Mouse (Mus musculus): ENCODE results near the gene Slc25a36.

Slc25a36 gene

DNA sequence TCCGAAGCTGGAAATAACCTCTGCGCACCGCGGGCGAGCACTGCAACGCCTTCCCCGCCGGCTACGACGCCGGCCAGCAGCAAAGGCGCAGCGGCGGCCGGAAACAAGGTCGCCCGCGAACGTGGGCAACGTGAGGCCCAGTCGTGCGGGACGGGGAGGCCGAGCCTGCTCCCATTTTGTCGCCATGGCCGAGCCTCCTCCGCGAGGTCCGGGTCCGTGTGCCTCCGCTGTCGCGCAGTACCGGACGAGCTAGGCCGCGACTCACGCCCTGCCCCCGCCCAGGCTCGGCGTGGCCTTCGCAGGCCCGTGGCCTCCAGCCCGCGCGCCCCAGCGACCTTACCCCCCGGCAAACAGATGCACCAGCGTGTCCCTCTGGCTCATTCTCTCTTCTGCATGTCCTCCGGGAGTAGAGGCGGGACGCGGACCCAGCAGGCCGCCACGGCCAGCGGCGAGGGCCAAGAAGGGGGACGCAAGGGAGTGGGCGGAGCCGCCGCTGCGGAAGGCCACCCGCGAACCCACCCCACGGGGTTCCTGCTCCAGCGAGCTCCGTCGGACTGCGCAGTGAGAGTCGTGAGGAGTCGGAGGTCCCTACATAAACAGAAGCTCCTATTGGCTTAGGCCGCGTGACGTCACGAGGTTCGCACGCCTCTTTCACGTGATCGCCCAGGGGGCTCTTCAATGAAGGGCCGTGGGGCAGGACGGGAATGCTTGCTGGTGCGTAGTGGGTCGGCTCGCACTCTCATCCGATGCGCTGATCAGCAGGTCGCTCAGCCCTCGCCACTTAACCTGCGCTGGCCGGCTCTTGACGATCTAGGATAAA, at the start of gene Slc25a36:
TSS of gene Slc25a36 (minus strand) at position 587 of the 820 bp plus-strand sequence.
- DNase-seq: peak; percentile 93

DNA sequence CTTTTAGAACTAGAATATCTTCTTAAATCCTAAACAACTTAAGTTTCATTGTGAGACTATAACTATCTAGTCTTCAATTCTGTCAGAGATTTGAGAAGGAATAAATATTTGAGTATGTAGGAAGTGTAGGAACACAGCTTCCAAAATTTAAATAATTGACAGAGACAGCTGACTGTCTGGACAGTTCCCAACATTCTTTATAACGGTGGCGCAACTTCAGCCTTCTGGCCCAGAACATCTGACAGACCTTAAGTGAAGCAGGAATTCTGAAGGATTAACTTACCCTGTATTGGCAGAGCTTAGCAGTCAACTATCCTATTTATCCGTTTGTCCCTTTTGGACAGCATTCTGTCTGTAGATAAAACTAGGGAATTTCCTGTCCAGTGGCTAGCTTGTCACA, 47.5 kb upstream of the Slc25a36 start:
- DNase-seq: no peak

DNA sequence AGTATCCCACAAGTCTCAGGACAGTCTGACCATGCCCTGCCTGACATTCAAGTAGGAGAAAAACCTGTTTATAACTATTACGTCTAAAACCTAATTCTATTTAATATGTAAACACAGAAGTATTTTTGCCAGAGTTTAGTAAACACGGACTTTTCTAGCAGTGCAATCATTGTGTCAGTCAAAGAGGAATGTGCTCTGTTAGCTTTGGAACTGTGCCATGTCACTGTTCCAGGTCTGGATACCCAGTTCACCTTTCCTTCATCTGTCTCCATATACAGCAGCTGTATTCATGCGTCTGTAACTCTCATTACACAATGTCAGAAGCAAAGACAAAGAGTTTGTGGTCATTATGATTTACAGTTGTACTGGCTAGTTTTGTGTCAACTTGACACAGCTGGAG, 45.0 kb upstream of the Slc25a36 start:
- no peak for DNase-seq

DNA sequence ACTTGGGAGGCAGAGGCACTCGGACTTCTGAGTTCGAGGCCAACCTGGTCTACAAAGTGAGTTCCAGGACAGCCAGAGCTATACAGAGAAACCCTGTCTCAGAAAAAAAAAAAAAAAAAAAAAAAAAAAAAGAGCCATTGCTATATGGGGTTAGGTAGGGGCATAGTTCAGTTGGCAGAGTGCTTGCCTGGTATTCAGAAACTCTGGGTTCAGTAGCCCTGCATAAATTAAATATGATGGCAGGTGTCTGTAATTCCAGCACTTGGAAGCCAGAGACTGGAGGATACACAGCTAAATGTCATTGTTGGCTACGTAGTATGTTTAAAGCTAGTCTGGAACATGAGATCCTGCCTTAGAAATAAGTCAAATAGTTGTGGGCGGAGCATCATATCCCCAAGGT, 44.0 kb upstream of the Slc25a36 start:
- DNase-seq: no peak

DNA sequence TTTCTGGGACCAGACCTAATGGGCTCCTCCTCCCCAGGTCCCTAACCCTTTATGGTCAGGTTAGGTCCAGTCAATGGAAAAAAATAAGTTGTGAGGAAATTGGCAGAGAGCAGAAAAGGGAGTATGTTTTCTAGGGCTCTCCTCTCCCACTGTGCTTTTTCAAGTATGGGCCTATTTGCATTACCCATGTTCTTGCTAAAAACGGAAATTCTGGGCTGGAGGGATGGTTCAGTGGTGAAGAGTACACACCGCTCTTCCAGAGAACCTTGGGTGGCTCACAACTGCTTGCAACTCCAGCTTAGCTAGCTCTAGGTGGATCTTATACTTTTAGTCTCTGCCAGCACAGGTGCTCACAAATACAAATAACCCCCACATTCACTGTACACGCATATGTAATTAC, 42.0 kb upstream of the Slc25a36 start:
- DNase-seq: no peak

DNA sequence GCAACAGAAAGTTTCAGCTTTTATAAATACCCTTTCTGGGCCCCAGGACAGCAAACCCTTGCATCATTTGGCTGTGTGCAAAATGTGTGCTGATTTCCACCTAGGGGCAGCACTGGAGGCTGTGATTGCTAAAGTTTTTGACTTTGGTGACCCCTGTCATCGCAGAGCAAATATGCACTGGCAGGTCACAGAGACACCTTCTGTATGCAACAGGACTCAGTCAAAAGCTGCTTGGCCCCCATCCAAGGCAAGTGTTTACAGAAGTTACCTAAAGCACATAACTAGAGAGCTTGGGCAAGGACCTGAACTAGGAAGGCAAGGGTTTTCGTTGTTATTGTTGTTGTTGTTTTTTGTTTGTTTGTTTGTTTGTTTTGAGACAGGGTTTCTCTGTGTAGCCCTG, 36.3 kb upstream of the Slc25a36 start:
- peak; percentile 48 for DNase-seq

DNA sequence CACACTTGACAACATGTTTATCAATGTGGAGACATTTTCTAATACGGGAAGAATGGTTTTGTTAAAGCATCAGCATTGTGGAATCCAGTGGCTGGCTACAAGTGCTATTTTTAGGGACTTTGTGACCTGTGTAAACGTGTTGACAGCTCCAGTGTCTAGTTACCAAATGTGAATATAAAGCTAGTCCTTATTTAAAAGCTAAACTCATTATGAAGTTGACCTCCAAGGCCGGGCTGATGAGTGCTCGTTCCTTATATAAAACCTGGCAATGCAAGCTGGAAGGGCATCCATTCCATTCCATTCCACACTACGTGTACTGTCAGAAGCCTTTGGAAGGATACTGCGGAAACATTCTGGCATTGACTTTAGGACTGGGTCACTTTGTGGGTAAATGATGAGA, 34.4 kb upstream of the Slc25a36 start:
- DNase-seq: no peak

DNA sequence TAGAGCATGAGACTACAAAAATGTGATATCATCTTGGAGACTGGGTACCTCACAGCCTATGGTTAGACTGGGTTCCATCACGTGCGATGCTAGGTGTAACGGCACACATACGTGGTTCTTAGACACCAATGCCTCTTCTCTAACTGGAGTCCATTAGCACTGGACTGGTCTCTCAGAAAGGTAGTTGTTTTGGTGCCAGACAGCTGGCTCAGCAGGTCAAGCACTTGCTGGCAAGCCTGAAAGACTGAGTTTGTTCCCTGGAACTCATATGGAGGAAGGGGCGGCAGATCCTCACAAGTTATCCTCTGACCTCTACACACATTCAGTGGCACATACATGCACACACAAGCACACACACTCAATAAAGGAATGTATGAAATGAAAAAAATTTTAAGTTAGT, 32.5 kb upstream of the Slc25a36 start:
- DNase-seq: no peak

DNA sequence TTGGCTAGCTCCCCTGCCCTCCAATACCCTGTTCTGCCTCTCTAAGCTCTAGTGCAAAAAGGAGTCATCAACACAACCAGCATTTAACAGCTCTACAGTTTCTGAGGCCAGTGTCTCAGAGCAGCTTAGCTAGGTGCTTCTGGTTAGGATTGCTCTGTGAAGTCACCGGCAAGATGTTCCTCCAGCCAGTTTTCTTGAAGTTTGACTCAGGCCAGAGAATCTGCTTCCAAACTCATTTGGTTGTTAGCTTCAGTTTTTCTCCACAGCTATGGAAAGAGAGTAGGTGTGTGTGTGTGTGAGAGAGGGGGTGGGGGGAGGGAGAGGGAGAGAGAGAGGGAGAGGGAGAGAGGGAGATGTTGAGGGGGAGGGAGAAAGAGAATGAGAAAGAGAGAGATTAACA, 31.6 kb upstream of the Slc25a36 start:
- no peak for DNase-seq

DNA sequence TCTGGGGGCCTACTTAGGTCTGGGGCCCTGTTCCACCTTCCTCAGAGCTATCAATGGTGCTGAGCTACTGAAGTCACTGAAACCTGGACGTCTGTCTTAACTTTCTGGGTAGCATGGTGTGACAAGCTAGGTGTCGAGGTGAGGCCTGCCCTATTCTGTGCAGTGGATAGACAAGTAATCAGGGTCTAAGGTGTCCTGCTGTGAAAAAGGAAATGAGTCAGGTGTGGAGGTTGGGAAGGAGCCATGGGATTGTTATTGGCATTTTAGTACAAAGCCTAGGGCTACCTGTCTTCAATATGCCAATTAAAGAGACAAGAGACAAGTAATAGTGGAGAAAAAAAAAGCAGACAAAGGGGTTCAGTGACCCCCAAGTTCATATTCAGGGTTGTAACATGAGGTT, 30.8 kb upstream of the Slc25a36 start:
- no peak for DNase-seq

DNA sequence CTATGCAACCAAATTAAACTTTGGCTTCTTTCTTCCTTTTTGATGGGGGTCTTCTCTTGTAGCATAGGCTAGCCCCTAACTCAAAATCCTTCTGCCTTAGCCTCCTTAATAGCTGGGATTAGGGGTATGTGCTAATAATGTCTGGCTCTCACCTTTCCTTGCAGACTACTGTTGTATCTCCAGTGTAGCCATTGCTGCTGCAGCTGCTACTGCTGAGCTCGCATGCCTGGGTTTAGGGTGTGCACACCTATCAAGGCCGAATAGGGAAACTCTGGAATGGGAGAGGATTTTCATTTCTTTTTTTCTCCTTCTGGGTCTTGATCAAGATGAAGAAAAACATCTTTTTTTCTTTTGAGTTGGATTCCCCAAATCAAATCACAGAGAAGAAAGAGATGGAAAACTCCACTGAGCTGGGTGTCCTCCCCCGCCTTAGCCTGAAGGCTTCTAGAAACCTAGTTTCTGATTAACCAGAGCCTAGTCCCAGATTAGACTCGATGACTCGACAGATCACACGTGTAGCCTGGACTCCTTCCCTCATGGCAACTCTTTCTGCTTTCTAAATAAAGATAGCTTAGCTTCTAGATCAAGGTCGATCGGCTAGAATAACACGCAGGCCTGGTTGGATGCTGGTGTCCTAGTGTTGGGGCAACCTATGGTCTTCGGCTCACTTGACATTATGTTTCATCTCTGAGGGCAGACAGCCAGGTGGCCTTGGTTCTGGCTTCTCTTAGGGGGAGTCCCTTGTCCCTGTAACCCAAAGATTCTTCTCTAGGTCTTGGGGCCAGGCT, 29.4 kb upstream of the Slc25a36 start:
- DNase-seq: no peak

DNA sequence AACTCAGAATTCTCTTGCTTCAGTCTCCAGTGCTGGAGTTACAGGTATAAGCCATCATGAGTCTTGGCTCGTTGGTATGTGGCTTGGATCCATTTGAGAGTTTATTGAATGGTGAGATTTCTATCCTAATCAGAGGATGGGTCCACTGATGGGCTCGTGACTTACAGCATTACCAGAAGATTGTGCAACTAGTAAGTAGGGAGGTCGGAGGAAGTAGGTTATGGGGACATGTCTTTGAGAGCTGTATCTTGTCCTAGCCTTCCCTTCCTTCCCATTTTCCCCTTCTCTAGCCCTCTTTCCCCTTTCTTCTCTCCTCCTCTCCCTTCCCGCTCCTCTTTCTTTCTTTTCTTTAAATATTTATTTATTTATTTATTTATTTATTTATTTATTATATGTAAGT, 26.7 kb upstream of the Slc25a36 start:
- no peak for DNase-seq

DNA sequence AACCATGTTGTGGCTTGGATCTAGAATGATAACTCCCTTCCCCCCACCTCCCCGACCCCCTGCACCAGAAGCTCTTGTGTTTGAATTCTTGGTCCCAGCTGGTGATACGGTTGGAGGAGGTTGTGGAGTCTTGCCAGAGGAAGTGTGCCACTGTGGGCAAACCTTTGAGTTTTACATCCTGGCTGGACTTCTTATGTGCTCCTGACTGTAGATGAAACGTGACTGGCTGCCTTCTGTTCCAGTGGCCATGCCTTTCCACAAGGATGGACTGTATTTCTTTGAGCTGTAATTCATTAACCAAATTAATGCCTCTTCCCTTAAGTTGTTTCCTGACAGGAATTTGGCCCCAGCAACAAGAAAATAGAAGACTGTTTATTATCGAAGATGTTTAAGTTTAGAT, 26.2 kb upstream of the Slc25a36 start:
- no peak for DNase-seq

DNA sequence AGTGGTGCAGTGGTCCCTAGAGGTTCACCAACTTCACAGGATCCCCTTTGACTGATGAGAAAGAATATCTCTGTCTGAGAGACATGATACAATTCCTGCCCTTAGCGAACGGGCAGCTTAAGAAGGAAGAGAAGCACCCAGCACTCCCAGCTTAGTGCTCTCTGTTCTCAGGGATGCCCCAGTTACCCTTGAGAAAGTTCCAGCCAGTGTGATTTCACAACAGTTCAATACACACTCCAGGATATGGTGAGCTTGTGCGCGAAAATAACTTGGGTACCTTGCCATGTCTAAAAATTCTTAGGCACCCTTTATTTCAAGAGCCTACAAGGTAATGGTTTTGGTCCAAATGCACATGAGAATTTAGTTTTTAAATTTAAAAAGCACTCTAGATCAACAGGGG, 24.9 kb upstream of the Slc25a36 start:
- no peak for DNase-seq

DNA sequence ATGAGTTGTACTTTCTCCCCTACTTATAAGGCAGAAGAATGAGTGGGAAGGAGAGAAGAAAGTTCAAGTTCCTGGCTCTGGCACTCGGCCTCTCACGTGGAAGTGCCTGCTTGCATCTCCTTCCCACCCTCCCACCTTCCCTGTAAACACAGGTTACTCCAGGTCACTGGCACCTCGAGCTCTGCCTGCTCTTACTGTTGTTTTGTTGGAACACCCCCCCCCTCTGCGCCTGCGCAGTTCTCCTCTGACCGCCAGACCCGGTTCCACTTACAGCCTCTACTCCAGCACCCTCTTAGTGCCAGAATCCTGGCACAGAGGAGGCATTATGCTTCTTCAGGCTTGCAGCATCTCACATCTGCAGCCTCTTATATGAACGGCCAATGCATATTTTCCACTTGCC, 22.2 kb upstream of the Slc25a36 start:
- DNase-seq: no peak

DNA sequence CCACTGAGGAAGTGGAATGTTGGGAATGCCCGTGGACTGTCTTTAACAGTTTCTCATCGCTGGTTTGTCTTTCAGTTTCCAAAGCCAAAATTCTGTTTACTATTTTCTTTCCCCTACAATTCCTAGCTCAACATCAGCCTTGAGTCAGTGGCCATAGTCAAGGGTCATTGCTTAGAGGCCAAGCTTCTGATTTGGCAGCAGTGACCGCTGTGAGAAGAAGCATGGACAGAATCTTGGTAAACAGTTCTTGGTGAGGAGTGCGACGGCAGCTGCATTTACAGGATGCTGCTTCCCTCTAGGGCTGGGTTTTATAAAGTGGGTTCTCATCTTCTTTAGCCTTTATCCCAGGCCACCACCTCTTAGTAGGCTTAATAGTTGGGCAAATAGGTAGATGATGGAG, 19.0 kb upstream of the Slc25a36 start:
- no peak for DNase-seq

DNA sequence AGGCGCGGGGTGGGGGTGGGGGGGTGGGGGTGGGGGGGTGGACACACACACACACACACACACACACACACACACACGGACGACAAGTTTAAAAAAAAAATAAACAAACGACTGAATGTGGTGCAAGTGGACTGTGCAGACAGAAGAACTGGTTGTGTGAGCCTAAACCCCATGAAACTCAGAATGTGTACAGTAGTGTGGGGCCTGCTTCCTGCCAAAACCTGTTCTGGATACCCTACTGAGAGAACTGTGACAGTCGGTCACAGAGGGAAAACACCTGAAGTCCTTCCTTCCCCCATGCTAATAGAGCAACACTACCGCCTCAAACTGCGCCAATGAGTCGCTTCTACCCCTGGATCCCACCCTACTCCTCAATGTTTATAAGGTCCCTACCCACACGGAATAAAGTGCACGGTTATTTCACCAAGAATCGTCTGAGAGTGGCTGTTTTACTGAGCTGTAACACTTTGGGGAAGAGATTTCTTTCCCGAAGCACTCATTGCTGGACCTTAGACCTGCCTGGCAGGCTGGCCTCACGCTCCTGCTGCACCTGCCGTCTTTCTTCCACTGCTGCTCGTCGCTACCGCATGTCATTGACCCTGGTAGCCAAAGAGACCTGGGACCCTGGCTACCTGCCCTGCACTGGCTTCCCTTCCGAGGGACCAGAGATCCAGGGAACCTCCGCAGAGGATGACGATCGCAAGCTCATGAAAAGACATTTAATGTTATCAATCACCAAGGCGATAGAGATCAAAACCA, 13.2 kb upstream of the Slc25a36 start:
- DNase-seq: no peak

DNA sequence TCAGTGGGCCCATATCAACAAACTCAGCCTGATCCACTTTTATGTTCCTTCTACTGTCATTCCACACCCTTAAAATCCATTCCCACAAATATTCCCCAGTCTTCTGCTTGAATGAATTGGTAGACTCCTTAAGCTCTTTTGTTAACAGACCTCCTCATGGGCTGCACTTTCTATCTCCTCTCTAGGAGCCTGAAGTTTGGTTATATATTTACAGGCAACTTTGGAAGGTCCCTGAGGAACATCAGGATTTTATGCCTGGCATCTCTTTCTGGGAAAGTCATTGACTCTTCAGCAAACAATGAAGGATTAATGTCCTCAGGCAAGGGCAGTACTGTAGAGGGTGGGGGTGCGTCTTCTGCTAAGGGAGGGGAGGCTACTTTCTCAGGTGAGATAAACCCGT, 10.5 kb upstream of the Slc25a36 start:
- DNase-seq: no peak

DNA sequence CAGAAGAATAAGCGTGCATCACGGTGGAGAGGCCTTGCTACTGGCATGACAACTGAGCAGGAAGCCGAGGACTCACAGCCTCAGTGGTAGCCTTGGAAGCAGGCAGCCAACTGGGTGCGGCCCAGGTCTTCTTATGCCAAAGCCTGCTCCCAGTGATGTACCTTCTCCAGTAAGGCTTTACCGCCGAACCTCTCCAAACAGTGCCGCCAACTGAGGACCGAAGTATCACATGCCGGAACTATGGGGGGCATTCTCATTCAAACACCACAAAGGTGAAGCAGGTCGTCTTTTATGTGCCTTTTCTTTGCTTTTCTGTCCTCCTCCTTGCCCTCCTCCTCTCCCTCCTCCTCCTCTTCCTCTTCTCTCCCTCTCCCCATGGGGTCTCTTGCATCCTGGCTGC, 3.3 kb upstream of the Slc25a36 start:
- DNase-seq: no peak

DNA sequence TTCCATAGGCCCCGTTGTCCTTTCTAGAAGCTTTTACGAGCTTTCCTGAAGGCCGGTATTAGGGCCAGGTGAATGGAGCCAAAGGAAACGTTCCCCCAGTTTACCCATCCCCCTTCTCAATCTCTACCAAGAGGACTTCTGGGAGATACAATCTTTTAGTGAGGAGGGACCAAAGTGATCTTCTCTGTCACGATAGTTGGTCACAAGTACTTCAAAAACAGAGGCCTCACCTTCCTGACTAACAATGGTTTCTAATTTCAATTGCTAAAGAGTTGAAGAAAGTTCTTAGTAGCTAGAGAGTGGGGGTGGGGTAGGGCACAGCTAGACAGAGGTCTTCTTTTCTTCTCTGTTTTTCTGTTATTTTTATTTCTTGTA, 2.6 kb upstream of the Slc25a36 start:
- no peak for DNase-seq

DNA sequence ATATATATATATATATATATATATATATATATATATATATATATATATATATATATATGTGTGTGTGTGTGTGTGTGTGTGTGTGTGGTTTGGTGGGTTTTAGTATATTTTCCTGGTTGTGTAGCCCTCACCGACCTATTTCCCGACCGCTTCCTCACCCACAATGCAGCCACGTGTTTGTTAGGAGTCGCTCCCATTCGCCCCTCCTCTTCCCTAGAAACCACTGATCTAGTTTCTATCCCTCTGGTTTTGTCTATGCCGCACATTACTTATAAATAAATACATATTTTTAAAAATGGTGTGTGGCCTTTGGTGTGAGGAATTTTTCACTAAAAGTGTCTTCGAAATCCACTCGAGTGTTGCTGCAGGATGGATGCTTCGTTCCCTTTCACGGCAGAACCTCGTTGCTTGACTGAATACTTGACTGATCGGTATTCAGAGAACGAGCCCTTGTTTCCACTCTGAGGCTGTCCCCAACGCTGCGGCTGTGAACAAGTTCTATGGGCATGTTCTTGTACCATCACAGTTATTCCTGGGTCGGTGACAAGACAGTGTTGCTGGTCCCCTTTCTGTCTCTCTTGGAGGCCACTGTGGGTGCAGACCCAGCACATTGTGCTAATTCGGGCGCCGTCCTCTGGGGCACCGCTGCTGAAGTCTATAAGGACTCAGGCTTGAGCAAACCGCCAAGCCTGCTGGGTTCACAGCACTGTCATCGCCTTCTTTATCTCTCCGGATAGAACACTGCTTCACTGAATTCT, 2.0 kb upstream of the Slc25a36 start:
- DNase-seq: no peak

DNA sequence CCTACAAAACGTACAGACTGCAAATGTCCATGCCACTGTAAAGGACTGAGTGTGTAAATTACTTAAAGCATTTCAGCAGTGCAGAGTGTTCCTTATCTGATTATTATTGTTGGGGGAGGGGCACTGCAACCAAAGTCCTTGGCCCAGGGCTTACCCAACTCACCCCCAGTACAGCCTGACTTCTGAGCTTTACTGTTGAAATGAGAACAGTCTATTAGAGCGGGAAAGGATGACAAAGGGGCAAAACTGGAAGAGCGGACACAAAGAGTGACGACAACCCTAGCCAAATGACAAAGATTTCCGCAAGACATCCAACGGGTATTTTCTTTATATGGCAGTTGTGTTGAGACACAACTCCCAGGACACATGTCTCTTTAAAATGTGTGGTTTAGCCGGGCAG, 1.3 kb upstream of the Slc25a36 start:
- DNase-seq: no peak

DNA sequence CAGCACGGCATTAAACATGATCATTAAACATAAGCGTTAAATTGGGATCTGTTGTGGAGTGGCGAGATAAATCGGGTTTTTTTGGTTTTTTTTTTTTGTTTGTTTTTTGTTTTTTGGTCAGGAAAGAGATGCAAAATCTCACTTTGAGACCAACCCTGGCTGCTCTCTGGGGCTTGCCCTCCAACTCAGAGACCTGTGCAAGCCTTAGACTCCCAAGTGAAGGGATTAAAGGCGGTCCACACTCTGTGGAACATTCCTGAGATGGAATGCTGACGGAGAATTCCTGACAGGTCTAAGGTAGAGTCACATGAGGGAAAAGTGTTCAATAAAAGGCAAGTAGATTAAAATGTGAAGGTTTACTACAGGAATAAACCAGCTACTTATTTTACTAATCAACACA, 549 bp upstream of the Slc25a36 start:
- no peak for DNase-seq

All from liver (tissue).